Mouse (Mus musculus): ENCODE data around the gene Myrfl.

The Myrfl gene

DNA sequence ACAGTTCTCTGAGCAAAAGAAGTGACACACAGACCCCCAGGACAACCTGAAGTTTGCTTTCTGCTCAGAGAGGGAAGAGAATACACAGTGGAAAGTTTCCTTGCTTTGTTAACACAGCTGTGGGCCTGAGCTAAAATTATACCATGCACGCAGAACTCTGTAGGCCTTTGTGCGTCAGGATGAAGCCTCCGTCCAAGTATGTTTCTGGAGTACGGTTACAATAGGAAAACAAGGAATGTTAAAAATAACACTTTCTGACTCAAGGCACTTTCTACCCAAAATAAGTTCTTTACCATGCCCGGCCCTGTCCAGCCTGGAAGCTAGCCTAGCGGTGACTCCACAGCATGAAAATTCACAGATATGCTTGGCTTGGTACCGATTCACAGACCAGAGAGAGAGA lies 156.6 kb downstream of the Myrfl start:
- no peaks in the 10 kb centered on the region for H3K27me3 ChIP-seq (ENCODE audit: control insufficient read depth, insufficient read depth, low read length, poor library complexity, severe bottlenecking)
- no peak for DNase-seq (ENCODE audit: low read depth, low spot score)
- no peaks in the 10 kb centered on the region for H3K36me3 ChIP-seq (ENCODE audit: control insufficient read depth, insufficient read depth, low read length, poor library complexity, severe bottlenecking)

DNA sequence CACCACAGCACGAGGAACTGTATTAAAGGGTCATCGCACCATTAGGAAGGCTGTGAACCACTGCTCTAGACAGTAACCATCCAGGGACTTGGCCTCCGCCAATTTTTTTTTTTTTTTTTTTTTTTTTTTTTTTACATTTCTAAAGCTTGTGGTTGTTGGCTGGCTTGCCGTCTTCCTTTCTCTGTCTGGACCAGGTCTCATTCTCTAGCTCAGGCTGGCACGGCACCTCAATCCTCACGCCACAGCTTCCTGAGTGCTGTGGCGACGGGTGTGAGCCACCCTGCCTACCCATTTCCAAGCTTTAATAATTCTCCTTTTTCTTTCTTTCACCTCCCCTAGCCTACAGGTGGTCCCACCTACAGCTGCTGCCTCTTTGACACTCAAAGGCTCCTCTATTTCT lies 158.2 kb downstream of the Myrfl start:
- no peaks in the 10 kb centered on the region for H3K27me3 ChIP-seq (ENCODE audit: control insufficient read depth, insufficient read depth, low read length, poor library complexity, severe bottlenecking)
- H3K36me3 ChIP-seq (ENCODE audit: control insufficient read depth, insufficient read depth, low read length, poor library complexity, severe bottlenecking) = no peaks in the 10 kb centered on the region
- no peak for DNase-seq (ENCODE audit: low read depth, low spot score)

DNA sequence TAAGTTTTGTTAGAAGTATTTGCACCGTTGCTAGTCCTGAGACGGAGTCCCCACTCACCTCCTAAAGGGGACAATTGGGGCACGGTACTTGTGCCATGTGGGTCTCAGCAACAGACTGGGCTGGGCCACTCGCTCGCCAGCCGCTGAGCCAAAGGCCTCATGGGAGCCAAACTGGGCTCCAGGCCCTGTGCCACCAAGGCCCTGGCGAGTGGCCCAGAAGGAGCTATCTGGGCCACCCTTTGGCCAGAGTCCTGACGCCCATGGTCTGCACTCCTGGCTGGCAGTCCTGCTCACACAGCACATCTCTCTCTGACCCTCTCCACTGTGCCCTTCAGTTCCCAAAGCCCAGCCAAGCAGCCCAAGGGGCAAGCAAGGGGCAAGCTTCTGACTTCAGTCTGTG lies 161.1 kb downstream of the Myrfl start:
- no peak for DNase-seq (ENCODE audit: low read depth, low spot score)
- H3K36me3 ChIP-seq (ENCODE audit: control insufficient read depth, insufficient read depth, low read length, poor library complexity, severe bottlenecking) = no peaks in the 10 kb centered on the region
- no peaks in the 10 kb centered on the region for H3K27me3 ChIP-seq (ENCODE audit: control insufficient read depth, insufficient read depth, low read length, poor library complexity, severe bottlenecking)

DNA sequence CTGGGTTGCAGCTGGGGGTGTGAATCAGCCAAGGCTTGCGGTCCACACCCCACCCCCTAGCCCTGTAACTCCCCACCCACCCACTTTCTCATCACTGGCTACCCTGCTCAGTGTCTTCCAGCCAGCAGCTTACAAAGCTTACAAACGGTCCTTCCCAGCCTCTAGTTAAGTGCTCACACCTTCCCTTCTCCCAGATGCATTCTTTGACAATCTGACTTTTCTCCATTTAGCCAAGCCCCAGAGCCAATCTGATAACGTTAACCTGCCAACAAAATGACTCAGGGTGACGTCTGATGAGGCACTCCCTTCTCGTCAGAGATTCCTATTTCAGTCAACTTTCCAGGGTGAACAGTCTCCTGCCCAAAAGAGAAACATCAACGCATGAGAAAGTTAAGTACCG lies 163.1 kb downstream of the Myrfl start:
- no peaks in the 10 kb centered on the region for H3K27me3 ChIP-seq (ENCODE audit: control insufficient read depth, insufficient read depth, low read length, poor library complexity, severe bottlenecking)
- DNase-seq (ENCODE audit: low read depth, low spot score) = no peak
- no peaks in the 10 kb centered on the region for H3K36me3 ChIP-seq (ENCODE audit: control insufficient read depth, insufficient read depth, low read length, poor library complexity, severe bottlenecking)

DNA sequence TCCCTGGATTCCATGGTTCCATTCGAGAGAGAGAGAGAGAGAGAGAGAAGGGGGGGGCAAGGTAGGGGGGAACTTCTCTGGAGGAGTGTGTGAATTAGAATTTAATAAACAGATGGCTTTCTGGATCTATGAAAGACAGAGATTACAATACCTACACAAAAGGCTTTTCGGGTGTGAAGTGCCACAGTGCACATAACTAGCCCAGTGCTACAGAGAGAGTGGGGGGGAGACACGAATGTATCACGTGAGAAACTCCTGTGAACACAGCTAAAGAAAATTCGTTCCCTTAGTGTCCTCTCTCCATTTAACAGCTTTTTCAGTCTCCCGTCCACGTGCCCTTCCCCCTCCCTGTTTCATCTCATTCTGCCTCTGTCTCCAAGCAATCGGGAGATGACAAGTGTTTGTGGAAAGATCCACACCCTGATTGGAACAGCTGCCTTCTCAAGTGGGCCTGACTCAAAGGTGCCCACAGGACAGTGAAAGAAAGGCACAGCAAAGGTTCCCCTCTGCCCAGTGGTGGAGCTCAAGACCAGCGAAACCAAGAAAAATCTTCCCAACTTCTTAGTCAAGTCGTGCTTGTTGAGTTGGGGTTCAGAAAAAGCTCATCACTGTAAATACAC lies 166.6 kb downstream of the Myrfl start:
- no peaks in the 10 kb centered on the region for H3K36me3 ChIP-seq (ENCODE audit: control insufficient read depth, insufficient read depth, low read length, poor library complexity, severe bottlenecking)
- no peaks in the 10 kb centered on the region for H3K27me3 ChIP-seq (ENCODE audit: control insufficient read depth, insufficient read depth, low read length, poor library complexity, severe bottlenecking)
- no peak for DNase-seq (ENCODE audit: low read depth, low spot score)

DNA sequence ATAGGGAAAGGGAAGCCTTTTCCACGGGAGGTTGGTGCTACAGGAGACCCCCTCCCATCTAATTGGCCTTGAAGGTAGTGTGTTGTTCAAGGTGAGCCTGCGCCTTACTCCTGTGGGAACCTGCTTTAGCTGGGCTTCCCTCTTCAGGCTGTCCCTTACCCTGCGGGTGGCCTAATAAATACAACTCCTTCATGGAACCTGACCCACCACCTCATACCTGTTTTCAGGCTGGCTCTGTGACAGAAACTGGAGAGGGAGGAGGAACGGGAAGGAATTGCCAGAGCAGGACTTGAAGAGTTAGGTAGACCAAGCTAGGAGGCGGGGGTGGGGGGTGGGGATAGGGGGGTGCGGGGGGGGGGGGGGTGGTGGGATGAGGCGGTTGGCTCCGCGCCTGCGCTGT lies 167.9 kb downstream of the Myrfl start:
- no peak for DNase-seq (ENCODE audit: low read depth, low spot score)
- Histone ChIP-seq H3K27me3 (ENCODE audit: control insufficient read depth, insufficient read depth, low read length, poor library complexity, severe bottlenecking) (no peaks in the 10 kb centered on the region), H3K36me3 (ENCODE audit: control insufficient read depth, insufficient read depth, low read length, poor library complexity, severe bottlenecking) (no peaks in the 10 kb centered on the region)

DNA sequence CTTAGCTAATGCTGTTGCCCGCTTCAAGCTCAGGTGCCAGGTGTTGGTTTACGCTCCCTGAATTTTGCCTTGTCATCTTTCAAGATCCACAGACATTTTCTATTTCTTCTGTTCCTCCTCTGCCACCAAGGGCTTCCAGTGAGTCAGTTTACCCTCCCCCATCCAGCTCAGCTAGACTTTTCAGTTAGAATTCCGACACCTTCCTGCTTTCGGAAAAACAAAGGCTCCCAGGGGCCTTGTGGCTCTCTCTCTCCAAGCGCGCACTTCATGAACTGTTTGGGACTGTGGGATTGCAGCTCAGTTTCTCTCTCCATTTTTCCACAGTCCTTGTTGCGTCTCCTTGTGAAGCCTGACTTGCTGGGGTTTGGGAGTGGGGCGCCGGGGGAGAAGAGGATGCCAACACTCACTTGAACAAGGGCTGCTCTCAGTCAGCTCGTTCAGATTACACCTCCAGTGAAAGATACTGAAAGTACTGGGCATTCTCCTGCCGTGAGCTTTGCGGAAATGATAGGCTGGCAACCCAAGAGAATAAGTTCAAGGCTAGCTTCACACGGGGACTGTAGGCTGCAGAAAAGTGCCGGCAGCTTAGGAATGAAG lies 168.9 kb downstream of the Myrfl start:
- H3K27me3 ChIP-seq (ENCODE audit: control insufficient read depth, insufficient read depth, low read length, poor library complexity, severe bottlenecking) = no peaks in the 10 kb centered on the region
- no peak for DNase-seq (ENCODE audit: low read depth, low spot score)
- no peaks in the 10 kb centered on the region for H3K36me3 ChIP-seq (ENCODE audit: control insufficient read depth, insufficient read depth, low read length, poor library complexity, severe bottlenecking)
